Mouse (Mus musculus) hindbrain, embryonic 15.5 days (tissue): ENCODE measurements at regions not wholly inside any gene's neighbourhood (a gene's known extent, or its start where the extent isn't known, plus 50 kb on each side); places are given as distances from the start of the nearest gene placed in this dataset.
A peak's percentile ranks its signal among the peaks of the same experiment; 100 is the strongest.

Source experiments
- ATAC-seq: fragments of 200-750 bp; cut with Nextera tagmentation; 2 replicates; pipeline ENCODE4 v1.8.0; 2017; ENCODE audit warnings: low read depth, moderate number of reproducible peaks, moderate TSS enrichment; ENCODE audit not compliant: low FRiP score
- H3K27ac ChIP-seq: fragments of 300-500 bp; sonication (generic); replicated peaks from 2 replicates; pipeline ENCODE4 v1.5.1; 2015; ENCODE audit warnings: mild to moderate bottlenecking, inconsistent platforms
- H3K27me3 ChIP-seq: fragments of 300-500 bp; sonication (generic); 2 replicates; pipeline ENCODE4 v1.6.1; 2015; ENCODE audit warnings: control low read depth, inconsistent platforms
- H3K36me3 ChIP-seq: fragments of 300-500 bp; sonication (generic); 2 replicates; pipeline ENCODE4 v1.6.1; 2015; ENCODE audit warnings: control low read depth, inconsistent platforms
- H3K4me1 ChIP-seq: fragments of 300-500 bp; sonication (generic); replicated peaks from 2 replicates; pipeline ENCODE4 v1.6.1; 2015; ENCODE audit warnings: control low read depth, inconsistent platforms
- H3K4me2 ChIP-seq: fragments of 300-500 bp; sonication (generic); 2 replicates; pipeline ENCODE4 v1.6.1; 2015; ENCODE audit warnings: moderate library complexity, mild to moderate bottlenecking, inconsistent platforms
- H3K4me3 ChIP-seq: fragments of 300-500 bp; sonication (generic); 2 replicates; pipeline ENCODE4 v1.5.1; 2015; ENCODE audit warnings: mild to moderate bottlenecking, inconsistent platforms
- H3K9ac ChIP-seq: fragments of 300-500 bp; sonication (generic); 2 replicates; pipeline ENCODE4 v1.6.1; 2015; ENCODE audit warnings: inconsistent platforms
- H3K9me3 ChIP-seq: fragments of 300-500 bp; sonication (generic); 2 replicates; pipeline ENCODE4 v1.6.1; 2016; ENCODE audit warnings: control low read depth, inconsistent platforms
- WGBS: fragments of 180-500 bp; shearing (Covaris S2); methylation state at CpG from one replicate; pipeline ENCODE4 v1.1.7; 2015; 5-methylcytosine and 5-hydroxymethylcytosine counted together

DNA sequence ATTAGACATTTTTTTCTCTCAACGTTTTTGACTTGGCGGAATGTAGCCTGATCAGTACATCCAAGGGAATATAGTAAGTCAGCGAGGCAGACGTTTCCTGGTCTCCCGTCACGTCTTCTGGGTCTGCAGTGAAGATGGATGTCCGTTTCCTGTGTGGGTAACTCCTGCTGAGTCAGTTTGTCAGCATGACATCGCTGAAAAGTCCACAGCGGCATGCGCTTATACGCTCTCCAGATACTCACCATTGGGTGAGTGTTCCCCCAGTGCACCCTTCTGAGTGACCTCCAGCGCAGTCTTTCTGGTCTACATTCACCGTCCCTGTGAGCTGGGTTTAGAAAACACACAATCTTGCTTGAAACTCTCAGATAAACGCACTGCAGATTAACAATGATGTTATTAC, 58.5 kb upstream of the Klf6 start:
- no peaks in the 10 kb centered on the region for H3K9me3 ChIP-seq
- 45% methylated on average over 14 of the region's 14 CpGs for WGBS
- H3K36me3 ChIP-seq, result no peaks in the 10 kb centered on the region
- H3K27me3 ChIP-seq, result no peaks in the 10 kb centered on the region
- H3K4me2 ChIP-seq, result peak overlapping the region; percentile 20; the same call in 1 of the 2 replicates
- 0 out of 2 replicates have a peak, but pooled peaks cover 6% of the 10 kb centered on the region for H3K4me1 ChIP-seq
- H3K27ac ChIP-seq, result no peak overlapping the region
- ATAC-seq, result no peak
- H3K4me3 ChIP-seq, result no peak overlapping the region
- H3K9ac ChIP-seq, result no peak overlapping the region

DNA sequence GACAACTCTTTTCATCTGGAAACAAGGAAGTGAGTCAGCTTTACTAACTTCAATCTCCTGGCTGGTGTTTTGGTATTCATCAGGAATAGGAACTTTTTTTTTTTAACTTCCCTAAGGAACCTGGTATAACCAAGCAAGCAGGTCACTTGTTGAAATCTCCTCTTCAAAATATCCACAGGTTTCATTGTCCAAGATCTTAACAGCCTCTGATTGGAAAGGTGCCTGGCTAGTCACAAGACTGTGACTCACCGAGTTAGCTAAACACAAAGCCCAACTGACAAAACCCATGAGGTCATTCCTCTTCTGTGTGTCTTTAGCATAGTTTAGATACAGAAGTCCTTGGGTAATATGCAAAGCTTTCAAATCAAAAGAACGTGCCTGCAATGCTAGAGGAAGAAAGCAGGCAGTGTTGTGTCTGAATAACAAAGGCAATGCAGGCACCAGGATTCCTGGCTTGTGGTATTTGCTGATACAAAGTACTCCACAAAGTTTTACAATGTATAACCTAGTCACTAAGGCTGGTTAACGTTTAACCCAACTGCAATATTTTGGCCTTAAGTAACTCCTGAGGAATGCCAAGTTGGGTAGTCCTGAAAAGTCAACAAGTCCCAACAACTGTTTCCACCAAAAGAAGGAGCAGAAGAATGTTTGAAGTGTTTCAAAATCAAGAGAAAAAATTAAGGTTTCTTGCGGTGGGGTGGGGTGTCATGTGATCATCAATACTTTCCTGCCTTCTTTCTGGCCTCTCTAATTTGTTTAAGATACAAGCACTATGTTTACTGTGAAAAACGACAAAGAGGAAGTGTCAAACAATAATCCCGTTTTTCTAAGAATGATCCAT, 57.5 kb upstream of the Klf6 start:
- Histone ChIP-seq H3K4me2 (no peak overlapping the region), H3K27me3 (no peaks in the 10 kb centered on the region), H3K4me1 (0 out of 2 replicates have a peak, but pooled peaks cover 6% of the 10 kb centered on the region), H3K9me3 (no peaks in the 10 kb centered on the region), H3K4me3 (no peak overlapping the region), H3K27ac (no peak overlapping the region), H3K36me3 (no peaks in the 10 kb centered on the region), H3K9ac (no peak overlapping the region)
- ATAC-seq, result no peak
- whole genome bisulfite sequencing, result 7% methylated on average over 6 of the region's 6 CpGs

DNA sequence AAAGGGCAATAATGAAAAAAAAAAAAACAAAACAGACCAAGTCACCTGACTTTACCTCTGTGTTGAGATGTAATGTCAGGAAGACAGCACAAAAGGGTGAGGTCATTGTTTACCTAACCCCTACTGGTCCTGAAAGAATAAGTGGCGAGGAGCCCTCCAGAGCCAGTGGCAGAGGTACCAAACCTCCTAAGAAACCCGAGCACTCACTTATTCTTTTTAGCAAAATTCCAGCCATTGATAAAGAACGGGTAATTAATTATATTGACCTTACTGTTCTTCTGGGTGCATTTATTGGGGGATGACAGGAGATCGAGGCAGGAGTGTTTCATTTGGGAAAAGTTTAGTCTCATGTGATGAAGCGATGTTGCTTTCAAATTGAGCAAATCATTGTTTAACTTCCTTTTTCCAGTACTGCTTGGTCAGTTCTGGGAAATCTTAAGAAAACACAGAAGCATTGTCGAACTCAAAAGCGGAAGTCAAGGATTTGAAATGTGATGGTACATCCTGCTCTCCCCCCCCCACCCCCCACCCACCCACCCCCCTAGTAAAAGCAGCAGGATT, 56.8 kb upstream of the Klf6 start:
- H3K27me3 ChIP-seq, result no peaks in the 10 kb centered on the region

DNA sequence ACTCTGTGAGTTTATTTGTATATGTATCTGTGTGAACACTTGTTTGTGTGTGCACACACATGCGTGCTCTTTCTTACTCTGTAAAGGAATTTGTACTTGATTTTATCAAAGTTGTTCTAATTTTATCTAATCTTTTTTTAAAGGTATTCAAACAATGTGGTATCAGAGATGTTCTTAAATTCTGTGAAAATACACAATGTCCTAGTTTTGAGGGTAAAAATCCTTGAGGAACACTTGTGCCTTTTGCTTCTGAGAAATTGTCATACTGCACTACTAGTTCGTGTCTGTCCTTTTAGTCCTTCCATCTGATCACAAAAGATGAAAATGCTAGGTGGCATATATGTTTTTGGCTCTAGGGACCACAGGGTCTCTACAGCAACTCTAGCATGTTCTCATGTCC, 52.9 kb upstream of the Klf6 start:
- no peak overlapping the region for H3K9ac ChIP-seq
- ATAC-seq, result no peak
- no peaks in the 10 kb centered on the region for H3K9me3 ChIP-seq
- H3K4me1 ChIP-seq, result 0 out of 2 replicates have a peak, but pooled peaks cover 6% of the 10 kb centered on the region
- no peak overlapping the region for H3K4me2 ChIP-seq
- no peak overlapping the region for H3K27ac ChIP-seq
- H3K4me3 ChIP-seq, result no peak overlapping the region
- no peaks in the 10 kb centered on the region for H3K27me3 ChIP-seq
- H3K36me3 ChIP-seq, result no peaks in the 10 kb centered on the region
- WGBS, result 91% methylated on average over 2 of the region's 2 CpGs

More for the DNA sequence above, 56.8 kb upstream of the Klf6 start:
- Histone ChIP-seq H3K27ac (no peak overlapping the region), H3K4me1 (0 out of 2 replicates have a peak, but pooled peaks cover 6% of the 10 kb centered on the region), H3K4me3 (no peak overlapping the region), H3K9me3 (no peaks in the 10 kb centered on the region), H3K9ac (no peak overlapping the region), H3K4me2 (no peak overlapping the region), H3K36me3 (no peaks in the 10 kb centered on the region)
- 21% methylated on average over 7 of the region's 7 CpGs for WGBS
- ATAC-seq, result no peak
